Mouse (Mus musculus): ENCODE measurements around the gene Pax5. TPM values are rescaled to one million over a fixed set of nuclear protein-coding genes. Genes with fewer than 3 reads are reported as not detected.

The Pax5 gene
- polyA plus RNA-seq, 1 experiment: 6.3 TPM

GRCm38 (mm10) chr4:44712051-44712700 lies 1.9 kb upstream of the Pax5 start:
- no peaks in the 10 kb centered on the region for H3K36me3 ChIP-seq (ENCODE audit: control insufficient read depth, insufficient read depth, low read length)
- no peaks in the 10 kb centered on the region; the same call in 1 of the 2 replicates for H3K4me1 ChIP-seq (ENCODE audit: control insufficient read depth, insufficient read depth, insufficient read length, low read length)
- peaks cover 48% of the 10 kb centered on the region for H3K27me3 ChIP-seq (ENCODE audit: control insufficient read depth, insufficient read depth, low read length)
- no peak overlapping the region for H3K27ac ChIP-seq (ENCODE audit: insufficient read depth, low read depth, low read length)
- 2% methylated on average over 25 of the region's 25 CpGs for WGBS
- H3K4me3 ChIP-seq (ENCODE audit: low read depth, low read length): peak overlapping the region; percentile 18; the same call in 1 of the 2 replicates
- TF ChIP-seq CTCF (IDR thresholded peaks at IDR 0.05; ENCODE audit: extremely low read depth, insufficient read length, insufficient replicate concordance, low read depth, low read length) (no peak), POLR2A (IDR thresholded peaks at IDR 0.05; ENCODE audit: low read depth, low read length) (no peak)

- 6% methylated on average over 25 of the region's 25 CpGs for WGBS
- Histone ChIP-seq H3K36me3 (ENCODE audit: control insufficient read depth, insufficient read depth, low read length) (no peaks in the 10 kb centered on the region), H3K27me3 (ENCODE audit: control insufficient read depth, insufficient read depth, low read length) (peaks cover 48% of the 10 kb centered on the region), H3K4me1 (ENCODE audit: control insufficient read depth, insufficient read depth, insufficient read length, low read length) (no peaks in the 10 kb centered on the region; the same call in 1 of the 2 replicates), H3K27ac (ENCODE audit: insufficient read depth, low read depth, low read length) (no peak overlapping the region), H3K4me3 (ENCODE audit: low read depth, low read length) (peak overlapping the region; percentile 35; the same call in 1 of the 2 replicates)
- TF ChIP-seq CTCF (IDR thresholded peaks at IDR 0.05; ENCODE audit: extremely low read depth, insufficient read length, insufficient replicate concordance, low read depth, low read length) (no peak), POLR2A (IDR thresholded peaks at IDR 0.05; ENCODE audit: low read depth, low read length) (no peak)
Observed at GRCm38 (mm10) chr4:44711136-44711900, 1.0 kb upstream of the Pax5 start.

- 2% methylated on average over 30 of the region's 30 CpGs for WGBS
- no peak for TF ChIP-seq CTCF (IDR thresholded peaks at IDR 0.05; ENCODE audit: extremely low read depth, insufficient read length, insufficient replicate concordance, low read depth, low read length)
- TF ChIP-seq POLR2A (IDR thresholded peaks at IDR 0.05; ENCODE audit: low read depth, low read length): no peak
- peak overlapping the region; percentile 35; the same call in 1 of the 2 replicates for H3K4me3 ChIP-seq (ENCODE audit: low read depth, low read length)
Observed at GRCm38 (mm10) chr4:44710701-44711097, 412 bp upstream of the Pax5 start.

GRCm38 (mm10) chr4:44709091-44709695 lies 1.1 kb downstream of the Pax5 start:
- Histone ChIP-seq H3K27ac (ENCODE audit: insufficient read depth, low read depth, low read length) (no peak overlapping the region), H3K4me3 (ENCODE audit: low read depth, low read length) (no peak overlapping the region), H3K36me3 (ENCODE audit: control insufficient read depth, insufficient read depth, low read length) (no peaks in the 10 kb centered on the region), H3K4me1 (ENCODE audit: control insufficient read depth, insufficient read depth, insufficient read length, low read length) (peaks cover 3% of the 10 kb centered on the region; the same call in 1 of the 2 replicates), H3K27me3 (ENCODE audit: control insufficient read depth, insufficient read depth, low read length) (peaks cover 57% of the 10 kb centered on the region)
- TF ChIP-seq POLR2A (IDR thresholded peaks at IDR 0.05; ENCODE audit: low read depth, low read length) (no peak), CTCF (IDR thresholded peaks at IDR 0.05; ENCODE audit: extremely low read depth, insufficient read length, insufficient replicate concordance, low read depth, low read length) (no peak)

More at GRCm38 (mm10) chr4:44710701-44711097, 412 bp upstream of the Pax5 start:
- peaks cover 52% of the 10 kb centered on the region for H3K27me3 ChIP-seq (ENCODE audit: control insufficient read depth, insufficient read depth, low read length)
- H3K4me1 ChIP-seq (ENCODE audit: control insufficient read depth, insufficient read depth, insufficient read length, low read length): no peaks in the 10 kb centered on the region; the same call in 1 of the 2 replicates
- no peaks in the 10 kb centered on the region for H3K36me3 ChIP-seq (ENCODE audit: control insufficient read depth, insufficient read depth, low read length)
- H3K27ac ChIP-seq (ENCODE audit: insufficient read depth, low read depth, low read length): no peak overlapping the region

DNA sequence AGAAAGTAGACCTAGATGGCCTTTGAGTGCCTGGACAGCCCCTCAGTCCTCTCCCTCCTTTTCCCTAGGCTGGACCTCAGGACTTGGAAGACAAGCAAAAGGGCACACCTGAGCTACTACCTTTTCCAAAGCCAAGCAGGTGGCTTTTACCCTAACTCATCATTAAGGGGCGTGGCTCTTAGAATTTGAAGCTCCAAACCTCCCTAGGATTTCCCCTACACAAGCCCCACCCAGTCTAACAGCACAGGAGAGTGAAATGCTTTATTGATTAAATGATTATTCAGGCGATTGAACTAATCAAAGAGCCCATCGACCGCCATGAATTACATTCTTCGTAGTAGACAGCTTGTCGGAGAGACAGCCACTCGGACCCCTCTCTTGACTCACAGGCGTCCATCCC lies 2.0 kb downstream of the Pax5 start:
- Histone ChIP-seq H3K36me3 (ENCODE audit: control insufficient read depth, insufficient read depth, low read length) (no peaks in the 10 kb centered on the region), H3K4me1 (ENCODE audit: control insufficient read depth, insufficient read depth, insufficient read length, low read length) (peaks cover 10% of the 10 kb centered on the region; the same call in 1 of the 2 replicates), H3K4me3 (ENCODE audit: low read depth, low read length) (no peak overlapping the region), H3K27me3 (ENCODE audit: control insufficient read depth, insufficient read depth, low read length) (peaks cover 58% of the 10 kb centered on the region), H3K27ac (ENCODE audit: insufficient read depth, low read depth, low read length) (no peak overlapping the region)
- WGBS: 43% methylated on average over 8 of the region's 8 CpGs
- no peak for TF ChIP-seq CTCF (IDR thresholded peaks at IDR 0.05; ENCODE audit: extremely low read depth, insufficient read length, insufficient replicate concordance, low read depth, low read length)
- TF ChIP-seq POLR2A (IDR thresholded peaks at IDR 0.05; ENCODE audit: low read depth, low read length): no peak

- peaks cover 10% of the 10 kb centered on the region; the same call in 1 of the 2 replicates for H3K4me1 ChIP-seq (ENCODE audit: control insufficient read depth, insufficient read depth, insufficient read length, low read length)
- 32% methylated on average over 1 of the region's 1 CpGs for WGBS
- H3K27ac ChIP-seq (ENCODE audit: insufficient read depth, low read depth, low read length): no peak overlapping the region
- H3K4me3 ChIP-seq (ENCODE audit: low read depth, low read length): no peak overlapping the region
- H3K27me3 ChIP-seq (ENCODE audit: control insufficient read depth, insufficient read depth, low read length): peaks cover 58% of the 10 kb centered on the region
- TF ChIP-seq CTCF (IDR thresholded peaks at IDR 0.05; ENCODE audit: extremely low read depth, insufficient read length, insufficient replicate concordance, low read depth, low read length): no peak
- TF ChIP-seq POLR2A (IDR thresholded peaks at IDR 0.05; ENCODE audit: low read depth, low read length): no peak
- H3K36me3 ChIP-seq (ENCODE audit: control insufficient read depth, insufficient read depth, low read length): no peaks in the 10 kb centered on the region
Observed at GRCm38 (mm10) chr4:44706865-44707264, 3.4 kb downstream of the Pax5 start.

All from small intestine, adult 2 months (tissue).